Mouse (Mus musculus) left cerebral cortex, adult 8-10 months (tissue): Measurements from ENCODE around the gene Gnptab. TPM values are rescaled to one million over a fixed set of nuclear protein-coding genes. Genes with fewer than 3 reads are reported as not detected.
"Not testable (repeated sequence)": the region's sequence is repeated elsewhere in the genome, so short reads cannot be mapped to it uniquely, and the experiment has no call there.

Experiments
- DNase-seq, 2 experiments: peaks; one replicate each; pipeline ENCODE4 v3.0.0; 2022; ENCODE audit warnings: low spot score in 2 of 2
- total RNA-seq, 4 experiments: library from RNA; stranded (reverse); gene quantifications; 2 replicates each; pipeline ENCODE4 v1.2.4; 2022

The Gnptab gene
- total RNA-seq, 4 experiments from 2014 or later: 61.9 to 69.7 (median 63.8) TPM

DNA sequence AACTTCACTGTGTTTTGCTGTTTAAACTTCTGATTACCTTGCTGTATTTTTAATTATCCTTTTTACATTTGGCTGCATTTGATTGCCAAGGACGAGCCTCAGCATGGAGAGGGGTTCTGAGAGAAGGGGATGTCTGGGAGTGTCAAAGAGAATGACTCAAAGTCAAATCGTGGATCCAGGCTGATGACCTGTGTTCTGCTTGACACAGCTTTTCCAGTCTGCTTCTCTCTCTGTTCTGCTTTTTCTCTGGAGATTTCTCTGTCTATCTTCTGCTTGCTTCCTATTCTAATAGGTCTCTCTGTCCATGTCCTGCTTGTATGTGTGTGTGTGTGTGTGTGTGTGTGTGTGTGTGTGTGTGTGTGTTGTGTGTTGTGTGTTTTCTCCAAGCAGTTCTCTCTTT lies 30.8 kb downstream of the Gnptab start:
- DNase-seq: no peak

DNA sequence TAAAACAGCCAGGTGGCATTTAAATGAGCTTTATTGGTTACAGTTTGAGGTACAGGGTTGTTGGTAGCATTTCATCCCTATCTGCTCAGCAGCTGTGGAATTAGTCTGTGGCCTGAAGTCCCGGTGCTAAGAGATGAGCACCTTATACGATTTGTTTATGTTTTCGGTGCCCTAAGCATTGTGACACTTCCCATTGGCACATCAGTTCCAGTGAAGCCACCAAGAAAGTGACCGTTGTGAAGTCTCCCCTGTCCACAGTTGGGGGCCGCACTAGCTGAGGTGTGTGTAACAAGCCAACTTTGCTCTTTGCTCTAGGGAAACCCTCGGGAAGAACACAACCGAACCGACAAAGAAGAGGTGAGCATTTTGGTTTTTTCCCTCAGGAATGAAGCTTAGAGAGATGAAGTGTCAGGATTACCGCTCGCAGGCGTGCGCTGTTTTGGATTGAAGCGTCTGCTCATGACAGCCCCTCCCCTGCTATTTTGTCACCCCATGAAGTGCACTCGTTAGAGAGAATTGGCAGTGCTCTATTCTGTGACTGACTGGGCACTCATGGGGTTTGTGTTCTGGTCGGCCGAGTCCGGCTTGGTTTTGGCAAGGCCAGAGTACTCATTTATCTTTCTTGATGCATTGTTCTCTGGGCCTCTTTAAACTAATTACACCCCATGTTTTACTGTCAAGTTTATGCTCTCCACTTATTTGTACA lies 33.5 kb downstream of the Gnptab start:
- DNase-seq: no peak

DNA sequence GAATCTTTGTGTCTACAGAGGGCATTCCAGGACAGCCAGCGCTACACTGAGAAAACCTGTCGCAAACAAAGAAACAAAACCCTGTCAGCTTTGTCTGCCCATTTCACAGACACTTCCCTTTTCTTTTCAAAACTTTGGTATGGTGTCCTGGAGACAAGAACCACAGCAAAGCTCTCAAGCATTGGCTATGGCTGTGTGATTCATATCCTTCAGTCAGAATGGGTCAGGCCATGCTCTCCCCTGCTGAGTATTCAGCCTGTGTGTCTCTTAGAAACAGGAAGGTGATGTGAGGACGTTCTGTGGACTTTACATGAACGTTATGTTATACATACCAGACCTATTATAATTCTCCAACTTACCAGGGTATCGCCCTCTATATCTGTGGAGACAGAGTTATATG lies 38.8 kb downstream of the Gnptab start:
- DNase-seq: no peak

DNA sequence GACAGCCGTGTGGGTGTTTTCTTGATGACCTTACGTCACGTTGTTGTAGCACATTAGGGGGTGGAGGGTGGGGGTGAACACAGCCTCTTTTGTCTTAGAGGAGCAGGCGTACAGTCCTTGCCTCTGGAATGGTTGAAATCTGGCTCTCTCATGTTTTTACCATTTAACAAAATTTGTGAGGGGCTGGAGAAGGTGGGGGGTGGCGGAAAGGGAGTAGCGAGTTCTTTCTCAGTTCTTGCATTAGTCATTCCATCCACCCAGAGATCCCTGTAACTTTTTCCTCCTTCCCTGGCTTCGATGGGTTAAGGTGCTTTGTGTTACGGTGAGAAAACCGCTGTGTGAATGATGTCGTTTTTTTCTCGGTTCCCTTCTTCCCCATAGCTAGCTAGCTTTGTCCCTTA lies 41.2 kb downstream of the Gnptab start:
- DNase-seq: no peak

DNA sequence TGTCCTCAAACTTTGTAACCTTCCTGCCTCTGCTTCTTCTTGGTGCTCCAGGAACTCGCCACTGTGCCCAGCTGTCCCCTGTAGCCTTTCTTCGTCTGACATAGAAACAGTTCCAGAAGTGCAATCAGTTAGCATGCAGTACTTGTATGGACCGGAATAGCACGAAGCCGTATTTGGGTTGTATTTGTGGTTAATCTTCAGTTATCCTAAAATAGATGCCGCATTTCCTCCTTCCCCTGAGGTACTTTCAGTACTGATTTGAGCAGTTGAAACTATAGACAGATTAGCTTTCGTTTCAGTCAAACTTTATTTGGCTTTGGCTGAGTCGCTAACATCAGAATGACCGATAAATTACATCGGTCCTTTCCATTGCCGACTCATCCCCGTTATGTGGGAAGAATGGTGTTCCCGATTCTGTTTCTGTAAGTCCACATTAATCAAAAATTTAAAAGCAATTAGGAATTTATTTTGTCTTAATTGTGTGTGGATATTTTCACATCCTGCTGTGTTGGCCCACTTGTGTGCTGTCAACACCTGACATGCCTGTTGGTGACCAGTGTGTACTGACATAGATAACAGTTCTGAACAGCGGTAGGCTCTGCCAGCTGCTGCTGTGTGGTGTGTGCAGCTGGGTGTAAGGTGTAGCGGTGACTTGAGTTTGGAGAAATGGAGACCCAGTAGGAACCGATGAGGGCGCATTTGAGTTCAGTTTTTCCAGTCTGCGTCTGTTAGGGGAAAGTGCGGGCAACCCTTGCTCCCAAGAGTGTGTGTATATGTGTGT lies 41.9 kb downstream of the Gnptab start:
- no peak for DNase-seq

DNA sequence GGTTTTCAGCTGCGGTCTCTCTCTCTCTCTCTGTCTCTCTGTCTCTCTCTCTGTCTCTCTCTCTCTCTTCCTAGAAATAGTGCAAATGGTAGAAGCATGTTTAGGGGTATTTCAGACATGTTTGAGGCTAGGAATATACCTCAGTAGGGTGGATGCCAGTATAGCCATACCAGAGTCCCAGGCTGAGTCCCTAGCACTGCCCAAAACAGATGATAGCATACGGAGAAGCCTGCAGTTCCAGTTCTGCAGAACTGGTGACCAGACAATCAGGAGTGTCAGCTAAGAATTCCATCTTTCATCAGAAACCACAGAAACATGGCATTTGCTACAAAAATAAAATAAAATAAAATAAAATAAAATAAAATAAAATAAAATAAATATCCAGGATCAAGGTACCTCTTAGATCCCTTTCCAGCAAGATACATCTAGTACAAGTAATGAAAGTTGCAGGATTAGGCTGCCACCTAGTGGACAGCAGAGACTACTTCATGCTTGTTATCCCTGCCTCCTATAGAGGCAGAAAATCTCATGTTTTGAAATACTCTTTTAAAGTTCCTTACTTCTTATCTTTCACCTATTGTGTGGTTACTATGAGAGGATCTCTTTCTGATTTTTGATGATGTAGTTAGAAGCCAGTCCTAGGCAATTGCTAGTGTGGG lies 47.4 kb downstream of the Gnptab start:
- DNase-seq: no peak

DNA sequence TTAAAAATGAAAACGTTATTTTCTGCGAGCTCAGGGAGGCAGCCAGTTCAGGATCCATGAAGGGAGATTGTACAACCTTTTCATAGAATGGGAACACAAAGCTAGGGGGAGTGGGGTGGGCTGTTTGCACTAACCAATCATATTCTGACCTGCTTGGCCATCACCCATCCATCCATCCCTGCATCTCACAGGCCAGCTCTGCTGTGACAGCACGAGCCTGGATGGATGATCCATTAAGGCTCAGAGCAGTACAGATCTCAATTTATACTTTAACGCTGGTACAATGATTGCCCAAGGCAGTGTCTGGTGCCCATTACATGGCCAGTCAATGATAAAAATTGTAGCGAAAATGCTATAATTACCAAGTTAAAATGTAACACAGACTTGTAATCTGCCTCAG lies 48.0 kb downstream of the Gnptab start:
- no peak for DNase-seq

DNA sequence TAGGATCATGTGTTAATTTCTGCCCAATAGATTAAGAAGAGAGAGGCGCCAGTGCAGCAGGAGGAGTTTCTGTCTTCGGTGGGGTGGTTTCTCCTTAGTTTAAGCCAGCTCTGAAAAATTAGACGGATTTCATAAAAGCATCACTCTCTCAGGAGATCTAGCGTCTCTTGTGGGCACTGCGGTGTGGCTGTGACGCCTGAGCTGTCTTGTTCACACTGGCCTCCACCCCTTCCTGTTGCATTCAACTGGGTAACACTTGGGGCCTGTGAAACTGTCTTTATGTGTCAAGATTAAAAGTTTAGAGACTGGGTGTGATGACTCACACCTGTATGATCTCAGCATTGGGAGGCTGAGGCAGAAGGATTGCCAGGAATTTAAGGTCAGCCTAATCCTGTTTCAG lies 49.1 kb downstream of the Gnptab start:
- no peak for DNase-seq

DNA sequence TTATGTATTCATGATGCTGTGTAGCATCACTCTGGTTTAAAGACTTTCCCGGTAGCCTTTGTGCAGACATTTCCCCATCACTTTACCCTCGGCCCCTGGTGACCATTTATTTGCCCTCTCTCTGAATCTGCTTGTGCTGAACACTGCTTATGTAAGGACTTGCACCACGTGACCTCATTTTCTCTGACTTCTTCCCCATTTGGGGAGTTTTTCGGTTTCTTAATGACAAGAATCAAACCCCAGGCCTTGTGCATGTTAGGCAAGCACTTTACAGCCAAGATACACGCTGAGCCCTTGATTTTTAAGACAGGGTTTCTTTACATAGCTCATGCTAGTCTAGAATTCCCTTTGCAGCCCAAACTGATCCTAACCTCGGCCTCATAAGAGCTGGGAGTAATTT lies 62.3 kb downstream of the Gnptab start:
- DNase-seq: no peak

DNA sequence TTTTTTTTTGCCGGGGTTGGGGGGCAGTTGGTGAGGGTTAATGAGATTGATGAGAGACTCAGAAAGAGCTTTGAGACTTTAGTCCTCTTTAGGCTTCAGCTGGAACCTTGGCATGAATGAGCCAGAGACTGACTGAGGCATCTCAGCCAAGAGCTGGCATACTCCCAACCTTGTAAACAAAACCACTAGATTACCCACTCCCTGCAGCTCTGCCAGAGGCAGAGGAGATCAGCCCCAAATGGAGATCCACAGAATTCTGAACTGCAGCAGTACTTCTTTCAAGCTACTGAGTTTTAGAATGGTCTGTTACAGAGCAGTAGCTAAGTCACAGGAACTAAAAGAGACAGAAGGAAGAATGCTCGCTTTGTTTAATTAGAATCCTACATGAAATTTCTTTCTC lies 72.3 kb downstream of the Gnptab start:
- peak in 1 of 2 experiments; percentile 55 for DNase-seq

DNA sequence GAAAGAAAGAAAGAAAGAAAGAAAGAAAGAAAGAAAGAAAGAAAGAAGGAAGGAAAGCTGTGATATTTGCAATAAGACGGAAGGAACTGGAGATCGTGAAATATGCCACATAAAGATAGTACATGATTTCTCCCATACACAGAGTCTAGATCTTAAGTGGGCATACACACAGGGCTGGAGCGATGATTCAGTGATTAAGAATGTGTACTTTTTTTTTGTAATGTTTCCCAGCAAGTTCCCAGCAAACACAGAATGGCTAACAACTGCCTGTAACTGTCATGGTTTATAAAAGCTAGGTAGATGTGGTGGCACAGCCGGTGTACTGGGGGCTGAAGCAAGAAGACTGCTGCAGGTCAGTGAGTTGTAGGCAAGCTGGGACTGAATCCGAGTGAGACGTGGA lies 73.1 kb downstream of the Gnptab start:
- DNase-seq: no peak

DNA sequence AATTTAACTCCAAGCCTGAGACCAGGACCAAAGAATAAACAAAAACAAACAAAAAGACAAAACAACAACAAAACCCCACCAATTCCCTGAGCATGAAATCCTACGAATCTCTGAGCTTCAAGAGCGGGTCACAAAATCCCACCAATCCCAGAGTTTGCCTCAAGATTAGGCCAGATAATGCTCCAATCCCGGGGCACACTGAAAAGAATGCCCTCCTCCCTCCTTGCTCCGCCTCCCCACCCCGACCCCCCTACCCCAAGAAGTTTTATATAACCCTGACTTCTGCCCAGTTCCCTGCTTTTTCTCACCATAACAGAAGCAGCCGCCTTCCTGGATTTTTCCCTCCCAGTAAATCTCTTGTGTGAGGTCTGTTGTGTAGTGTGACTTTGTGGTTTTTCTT lies 78.9 kb downstream of the Gnptab start:
- DNase-seq: no peak

DNA sequence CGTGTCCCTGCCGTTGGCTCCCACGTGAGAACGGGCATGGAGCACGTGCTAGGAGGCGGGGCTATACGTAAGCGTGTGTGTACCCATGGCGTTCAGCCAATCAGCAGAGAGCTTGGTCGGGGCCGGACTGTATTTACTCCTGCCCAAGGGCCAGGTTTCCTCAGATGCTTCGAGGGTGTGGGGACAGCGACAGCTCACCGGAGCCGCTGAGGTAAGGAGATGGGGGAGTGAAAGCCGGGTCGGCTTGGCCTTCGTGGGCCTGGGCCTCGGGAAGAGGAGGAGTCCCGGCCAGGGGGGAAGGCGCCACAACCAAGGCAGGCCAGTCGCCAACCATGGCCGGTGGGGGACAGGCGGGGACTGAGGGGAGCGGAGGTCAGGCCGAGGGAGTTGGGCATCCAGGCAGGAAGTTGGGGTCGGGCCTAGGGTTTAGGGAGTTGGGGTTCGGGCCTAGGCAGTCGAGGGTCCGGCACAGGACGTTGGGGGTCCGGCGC lies 80.6 kb downstream of the Gnptab start, which contains the start of gene Sycp3:
Gene Sycp3 (plus strand): TSS at position 68 of the 491 bp plus-strand sequence.
- DNase-seq: no peak

DNA sequence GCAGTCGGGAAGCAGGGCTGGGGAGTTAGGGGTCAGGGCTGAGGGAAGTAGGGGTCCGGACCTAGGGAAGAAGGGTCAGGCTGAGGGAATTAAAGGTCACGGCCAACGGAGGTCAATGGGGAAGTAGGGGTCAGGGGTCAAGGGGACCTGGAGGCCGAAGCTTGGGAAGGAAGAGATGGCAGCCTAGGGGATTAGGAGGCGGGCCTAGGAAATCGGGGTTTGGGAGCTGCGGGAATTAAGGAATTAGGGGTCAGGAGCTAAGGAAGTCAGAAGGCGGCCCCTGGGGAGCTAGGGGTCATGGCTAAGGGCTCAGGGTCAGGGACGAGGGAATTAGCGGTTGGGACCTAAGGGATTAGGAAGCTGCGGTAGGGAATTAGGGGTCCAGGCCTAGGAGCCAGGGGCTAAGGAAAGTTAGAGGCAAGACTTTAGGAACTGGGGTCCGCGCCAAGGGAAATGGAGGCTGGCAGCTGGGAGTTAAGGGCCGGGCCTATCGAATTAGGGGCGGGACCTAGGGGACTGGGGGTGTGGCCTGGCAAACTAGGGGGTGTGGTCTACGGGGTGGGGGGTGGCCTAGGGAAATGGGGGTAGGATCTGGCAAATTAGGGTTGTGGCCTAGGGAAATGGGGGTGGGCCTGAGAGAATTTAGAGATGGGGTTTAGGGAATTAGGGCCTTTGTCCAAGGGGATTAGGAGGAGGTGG lies 81.3 kb downstream of the Gnptab start:
- no peak for DNase-seq

DNA sequence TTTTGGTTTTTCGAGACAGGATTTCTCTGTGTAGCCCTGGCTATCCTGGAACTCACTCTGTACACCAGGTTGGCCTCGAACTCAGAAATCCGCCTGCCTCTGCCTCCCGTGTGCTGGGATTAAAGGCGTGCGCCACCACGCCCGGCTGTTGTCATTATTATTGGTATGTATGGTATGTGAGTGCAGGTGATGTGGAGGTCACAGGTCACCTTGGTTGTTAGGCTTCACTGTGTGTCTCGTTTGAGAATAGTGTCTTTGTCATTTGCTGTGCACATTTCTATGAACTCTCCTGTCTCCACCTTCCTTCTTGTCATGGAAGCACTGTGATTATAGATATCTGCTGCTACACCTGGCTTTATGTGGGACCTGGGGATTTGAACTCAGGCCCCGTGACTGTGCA lies 103.9 kb downstream of the Gnptab start:
- DNase-seq: not testable (repeated sequence)

DNA sequence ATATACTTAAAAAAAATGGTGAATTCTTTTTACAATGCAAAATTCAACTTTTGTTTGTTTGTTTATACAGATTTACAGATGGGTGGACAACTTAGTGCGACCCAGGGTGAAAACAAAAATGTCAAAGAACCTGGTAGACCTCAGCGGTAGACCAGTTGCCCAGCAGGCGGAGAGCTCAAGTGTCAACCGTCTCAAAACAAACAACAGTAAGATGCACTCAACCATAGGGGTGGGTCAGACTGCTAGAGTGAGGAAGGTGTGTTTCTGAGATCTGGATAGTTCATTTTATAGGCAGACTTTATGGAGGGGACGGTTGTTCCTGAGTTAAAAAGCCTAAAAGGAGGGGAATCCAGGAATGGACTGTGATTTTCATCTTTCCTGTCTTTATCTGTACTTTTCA lies 109.7 kb downstream of the Gnptab start:
- DNase-seq: no peak

DNA sequence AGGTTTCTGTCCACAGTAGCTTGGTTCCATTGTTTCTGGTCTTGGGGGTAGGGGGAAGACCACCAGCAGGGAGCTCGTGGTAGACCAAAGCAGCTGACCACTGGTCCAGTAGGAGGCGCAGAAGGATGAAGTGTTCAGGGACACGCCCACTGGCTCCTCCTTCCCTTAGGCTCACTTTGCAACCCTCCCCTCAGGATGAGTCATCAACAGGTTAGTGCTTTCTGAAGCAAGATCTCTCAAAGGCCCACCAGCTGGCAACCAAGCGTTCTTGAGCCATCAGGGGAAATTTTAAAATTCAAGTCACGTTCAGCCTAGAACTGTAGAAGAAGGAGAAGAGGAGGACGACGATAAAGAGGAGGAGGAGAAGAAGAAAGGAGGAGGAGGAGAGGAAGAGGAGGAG lies 112.7 kb downstream of the Gnptab start:
- no peak for DNase-seq

DNA sequence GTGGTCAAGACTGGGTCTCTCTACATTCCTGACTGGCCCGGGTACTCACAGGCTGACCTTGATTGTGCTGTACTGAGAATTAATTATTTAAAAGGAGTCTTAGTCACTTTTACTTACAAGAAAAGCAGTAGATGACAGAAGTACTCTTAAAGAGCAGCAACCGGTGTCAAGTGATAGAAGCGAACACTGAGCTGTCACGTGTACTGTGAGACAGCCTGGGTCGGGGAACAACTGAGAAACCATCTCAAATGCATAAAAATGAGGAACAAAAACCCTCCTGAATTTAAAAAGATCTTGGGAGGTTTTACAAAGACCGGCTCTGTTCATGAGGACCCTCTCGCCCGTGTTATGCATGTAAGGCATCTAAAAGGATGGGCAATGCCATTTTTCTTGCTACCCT lies 113.7 kb downstream of the Gnptab start:
- no peak for DNase-seq

DNA sequence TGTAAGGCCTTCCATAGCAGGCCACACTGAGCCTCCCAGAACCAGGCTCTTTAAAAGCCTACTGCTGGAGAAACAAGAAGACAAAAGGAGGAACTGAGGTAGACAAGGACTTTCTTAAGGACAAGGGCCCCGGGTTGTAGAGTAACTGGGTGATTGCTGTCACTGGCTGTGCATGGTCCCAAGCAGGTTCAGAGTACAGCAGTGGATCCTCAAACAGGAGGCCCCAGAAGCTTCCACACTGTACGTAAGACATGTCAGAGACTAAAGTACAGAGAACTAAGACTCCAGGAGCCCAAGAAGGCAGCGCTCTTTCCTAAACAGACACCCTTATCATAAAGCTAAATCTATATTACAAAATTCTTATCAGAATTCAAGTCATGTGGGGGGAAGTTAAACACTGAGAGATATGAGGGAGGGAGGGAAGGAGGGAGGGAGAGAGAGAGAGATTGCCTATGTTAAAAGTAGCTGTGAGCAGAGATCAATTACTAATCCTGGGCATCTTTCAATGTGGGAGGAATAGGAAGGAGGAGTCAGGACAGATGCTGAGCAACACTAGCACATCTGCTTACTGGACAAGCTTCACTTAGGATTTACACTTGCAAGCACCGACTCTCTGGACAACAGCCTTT lies 116.1 kb downstream of the Gnptab start:
- no peak for DNase-seq
